Comparison of ENCODE assay signal across 8 mouse cellular contexts in the genomic region with DNA sequence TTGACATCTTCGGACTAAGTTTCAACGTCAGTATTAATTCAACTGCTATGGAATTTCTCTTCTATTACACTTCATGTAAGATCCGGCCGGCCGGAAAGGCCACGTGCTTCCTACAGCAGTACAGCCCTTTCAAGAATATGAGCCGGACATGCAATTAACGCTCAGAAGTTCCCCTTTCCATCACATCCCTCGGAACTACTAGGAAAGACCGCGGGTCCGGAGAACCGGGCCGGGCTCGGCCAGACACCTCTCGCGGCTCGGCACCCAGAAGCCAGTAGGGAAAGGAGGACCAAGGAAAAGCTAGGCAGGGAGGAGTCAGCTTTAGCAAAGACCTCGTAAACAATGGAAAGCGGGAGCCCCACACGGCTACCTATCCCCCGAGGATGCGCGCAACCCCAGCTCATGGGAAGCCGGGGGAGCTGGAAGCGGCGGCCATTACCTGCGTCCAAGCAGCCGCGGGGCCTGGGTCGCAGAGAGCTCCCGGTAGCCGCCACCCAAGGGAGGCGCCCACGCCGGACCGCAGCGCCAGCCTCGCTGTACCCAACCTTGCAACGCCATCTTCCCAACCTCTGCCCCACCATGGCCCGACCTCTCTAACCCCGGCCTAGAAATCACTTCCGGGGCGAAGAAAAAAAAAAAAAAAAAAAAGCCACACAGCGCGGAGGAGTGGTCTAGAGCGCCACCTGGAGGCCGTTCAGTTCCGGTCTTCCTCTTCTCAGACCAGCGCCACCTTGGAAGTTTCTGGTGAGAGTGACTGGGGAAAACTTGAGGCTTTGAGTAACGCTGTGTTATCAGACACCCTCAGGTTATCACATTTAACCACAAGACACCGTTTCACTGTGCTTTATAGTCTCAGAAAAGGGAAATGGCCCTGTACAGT. TPM values are rescaled to one million over a fixed set of nuclear protein-coding genes. Genes with fewer than 3 reads are reported as not detected.
DNase-seq lines count a peak whose midpoint lies in the region; ATAC-seq and TF ChIP-seq lines count a peak whose summit lies in the region.

Gene Parl, minus strand, starts transcription at position 618 of the 880 bp plus-strand sequence.

- H3K4me1 ChIP-seq in MEL (ENCODE audit: control insufficient read depth in 1 of 2, insufficient read depth in 2 of 2, low read length in 2 of 2): peaks cover 0 to 15% of the 10 kb centered on the region in 2 experiments; a peak in 3 of 4 replicates
- H3K4me1 ChIP-seq in cerebellum, adult 2 months (ENCODE audit: control insufficient read depth, insufficient read depth, low read length): peaks cover 3% of the 10 kb centered on the region; the same call in 1 of the 2 replicates
- peaks cover 12% of the 10 kb centered on the region; the same call in 1 of the 2 replicates for H3K4me1 ChIP-seq in forebrain, postnatal 0 days (ENCODE audit: insufficient read depth)
- H3K4me1 ChIP-seq in lung, embryonic 16.5 days (replicated peaks; ENCODE audit: control insufficient read depth, insufficient read depth, low read length): peaks cover 11% of the 10 kb centered on the region

- under 1% methylated on average over 52 of the region's 52 CpGs for WGBS in cerebellum, adult 2 months
- 1% methylated on average over 52 of the region's 52 CpGs for WGBS in forebrain, postnatal 0 days
- under 1% methylated on average over 43 of the region's 52 CpGs for WGBS in lung, embryonic 16.5 days

- TF ChIP-seq RAD21 in MEL (IDR thresholded peaks at IDR 0.05; ENCODE audit: low read depth, low read length): peak; percentile 81

- H3K9me3 ChIP-seq in MEL (replicated peaks; ENCODE audit: insufficient read depth, low read length): no peaks in the 10 kb centered on the region
- no peaks in the 10 kb centered on the region for H3K9me3 ChIP-seq in forebrain, postnatal 0 days (ENCODE audit: low read length)
- H3K9me3 ChIP-seq in lung, embryonic 16.5 days (ENCODE audit: control insufficient read depth, low read length): no peaks in the 10 kb centered on the region

- peak within 1 kb of the TSS; percentile 92 for H3K9ac ChIP-seq in MEL (ENCODE audit: control insufficient read depth, low read depth, low read length, poor library complexity, severe bottlenecking)
- H3K9ac ChIP-seq in forebrain, postnatal 0 days: peak within 1 kb of the TSS; percentile 67
- peak within 1 kb of the TSS; percentile 85 for H3K9ac ChIP-seq in lung, embryonic 16.5 days (ENCODE audit: low read length)

- peak; percentile 95 for ATAC-seq in forebrain, postnatal 0 days
- ATAC-seq in lung, embryonic 16.5 days (ENCODE audit: low read depth): peak; percentile 84

- peak; percentile 52 to 78; a peak in 3 of 4 replicates for TF ChIP-seq POLR2A in MEL (IDR thresholded peaks at IDR 0.05; ENCODE audit: control insufficient read depth in 1 of 2, insufficient read depth in 1 of 2, low read depth in 1 of 2, low read length in 2 of 2, poor library complexity in 1 of 2)
- peak; percentile 62; the same call in 1 of the 2 replicates for TF ChIP-seq POLR2A in cerebellum, adult 2 months (IDR thresholded peaks at IDR 0.05; ENCODE audit: borderline replicate concordance, insufficient read depth, low read length)

- H3K36me3 ChIP-seq in MEL (ENCODE audit: control insufficient read depth in 1 of 2, insufficient read depth in 2 of 2, low read length in 2 of 2): peaks cover 0 to 22% of the 10 kb centered on the region in 2 experiments; a peak in 2 of 4 replicates
- peaks cover 7% of the 10 kb centered on the region; the same call in 1 of the 2 replicates for H3K36me3 ChIP-seq in forebrain, postnatal 0 days (ENCODE audit: insufficient read depth)
- H3K36me3 ChIP-seq in lung, embryonic 16.5 days (ENCODE audit: control insufficient read depth, insufficient read depth, low read length): peaks cover 2% of the 10 kb centered on the region

- peak; percentile 96 to 98 for TF ChIP-seq EP300 in MEL (IDR thresholded peaks at IDR 0.05; ENCODE audit: low read depth in 1 of 2, low read length in 2 of 2)

- peak within 1 kb of the TSS; percentile 88 to 94 for H3K4me3 ChIP-seq in MEL (ENCODE audit: control insufficient read depth in 1 of 2, insufficient read depth in 1 of 2, low read depth in 2 of 2, low read length in 2 of 2)
- H3K4me3 ChIP-seq in cerebellum, adult 2 months (replicated peaks; ENCODE audit: insufficient read depth, low read depth, low read length): peak within 1 kb of the TSS; percentile 84
- H3K4me3 ChIP-seq in forebrain, postnatal 0 days (ENCODE audit: low read depth, low read length): peak within 1 kb of the TSS; percentile 91
- H3K4me3 ChIP-seq in lung, embryonic 16.5 days (ENCODE audit: low read length): peak within 1 kb of the TSS; percentile 91

- no peaks in the 10 kb centered on the region for H3K27me3 ChIP-seq in MEL (ENCODE audit: control insufficient read depth in 1 of 2, insufficient read depth in 2 of 2, low read length in 2 of 2)
- H3K27me3 ChIP-seq in cerebellum, adult 2 months (ENCODE audit: control insufficient read depth, insufficient read depth, low read length): no peaks in the 10 kb centered on the region
- no peaks in the 10 kb centered on the region for H3K27me3 ChIP-seq in forebrain, postnatal 0 days (ENCODE audit: insufficient read depth, low read length)
- H3K27me3 ChIP-seq in lung, embryonic 16.5 days (ENCODE audit: control insufficient read depth, insufficient read depth, low read depth, low read length): no peaks in the 10 kb centered on the region

- H3K27ac ChIP-seq in MEL (ENCODE audit: control insufficient read depth, low read depth, low read length): peak within 1 kb of the TSS; percentile 63
- peak within 1 kb of the TSS; percentile 58 for H3K27ac ChIP-seq in cerebellum, adult 2 months (ENCODE audit: insufficient read depth, low read length)
- peak within 1 kb of the TSS; percentile 60; the same call in 1 of the 2 replicates for H3K27ac ChIP-seq in forebrain, postnatal 0 days (ENCODE audit: low read depth, low read length)
- H3K27ac ChIP-seq in lung, embryonic 16.5 days (ENCODE audit: low read length): peak within 1 kb of the TSS; percentile 50

- peak in 2 of 3 experiments; percentile 68 to 92; a peak in 5 of 6 replicates for TF ChIP-seq CTCF in MEL (IDR thresholded peaks at IDR 0.05 in 2 of 3, conservative IDR thresholded peaks at IDR 0.05 in 1 of 3; ENCODE audit: control insufficient read depth in 1 of 3, insufficient read depth in 1 of 3, low read depth in 2 of 3, low read length in 3 of 3, poor library complexity in 1 of 3, severe bottlenecking in 1 of 3)
- peak; percentile 87 for TF ChIP-seq CTCF in cerebellum, adult 2 months (IDR thresholded peaks at IDR 0.05; ENCODE audit: borderline replicate concordance, insufficient read depth, low read depth, low read length)
- peak; percentile 96 for TF ChIP-seq CTCF in forebrain, postnatal 0 days (IDR thresholded peaks at IDR 0.05; ENCODE audit: low read depth)

- H3K79me2 ChIP-seq in MEL (ENCODE audit: control insufficient read depth, insufficient read depth, low read length, poor library complexity): peaks cover 25% of the 10 kb centered on the region

- peak within 1 kb of the TSS; percentile 71 for H3K4me2 ChIP-seq in forebrain, postnatal 0 days (ENCODE audit: low read depth)
- H3K4me2 ChIP-seq in lung, embryonic 16.5 days (ENCODE audit: low read depth, low read length): peak within 1 kb of the TSS; percentile 78

- DNase-seq in MEL (ENCODE audit: low read depth, low spot score): peak; percentile 98
- peak; percentile 75 to 82 for DNase-seq in cerebellum, adult 2 months
- DNase-seq in forebrain, postnatal 0 days: peak; percentile 91
- peak; percentile 88 for DNase-seq in heart, postnatal 4 days
- DNase-seq in layer of hippocampus, adult 8-10 months (ENCODE audit: low spot score in 2 of 2): peak; percentile 40 to 71
- DNase-seq in ovary, postnatal 10 days (ENCODE audit: low spot score): peak; percentile 45
- peak; percentile 57 to 88 for DNase-seq in thymus, postnatal 10 days (ENCODE audit: low spot score in 2 of 2)

TF ChIP-seq in MEL, 35 proteins besides CTCF, POLR2A, EP300 and RAD21 (continues in another document):
- TF ChIP-seq ZC3H11A (IDR thresholded peaks at IDR 0.05; ENCODE audit: low read depth, low read length) (peak; percentile 80), BHLHE40 (IDR thresholded peaks at IDR 0.05; ENCODE audit: borderline replicate concordance, low read depth, low read length) (peak; percentile 71; the same call in 1 of the 2 replicates), NELFE (IDR thresholded peaks at IDR 0.05; ENCODE audit: low read depth, low read length) (peak; percentile 74), TAL1 (IDR thresholded peaks at IDR 0.05; ENCODE audit: low read length) (peak; percentile 96), ZMIZ1 (IDR thresholded peaks at IDR 0.05; ENCODE audit: low read depth, low read length) (no peak), POLR2AphosphoS2 (IDR thresholded peaks at IDR 0.05; ENCODE audit: low read length) (peak; percentile 59; the same call in 1 of the 2 replicates), GABPA (IDR thresholded peaks at IDR 0.05; ENCODE audit: low read depth, low read length) (peak; percentile 63; the same call in 1 of the 2 replicates), MAX (IDR thresholded peaks at IDR 0.05; ENCODE audit: low read length) (peak; percentile 95), TCF12 (IDR thresholded peaks at IDR 0.05; ENCODE audit: low read depth, low read length) (peak; percentile 97), ZNF384 (IDR thresholded peaks at IDR 0.05; ENCODE audit: low read depth, low read length) (peak; percentile 100), ETS1 (IDR thresholded peaks at IDR 0.05; ENCODE audit: low read depth, low read length) (peak; percentile 83), KAT2A (conservative IDR thresholded peaks at IDR 0.05; ENCODE audit: low read depth, low read length) (peak; percentile 72), RCOR1 (IDR thresholded peaks at IDR 0.05; ENCODE audit: low read depth, low read length) (peak; percentile 100), ZKSCAN1 (IDR thresholded peaks at IDR 0.05; ENCODE audit: low read depth, low read length) (peak; percentile 89; the same call in 1 of the 2 replicates), POLR2AphosphoS5 (IDR thresholded peaks at IDR 0.05; ENCODE audit: borderline replicate concordance, low read depth, low read length) (no peak), USF1 (IDR thresholded peaks at IDR 0.05; ENCODE audit: low read depth, low read length) (peak; percentile 65; the same call in 1 of the 2 replicates), UBTF (IDR thresholded peaks at IDR 0.05; ENCODE audit: borderline replicate concordance, insufficient read depth, low read depth, low read length) (no peak)

RNA-seq across cellular contexts. Expression of gene Parl, which starts in this region (rescaled TPM):
- total RNA-seq in MEL (2012; rRNA removed): 65.7 and 79.2 TPM in 2 replicates
- 100 to 1,000 TPM; 126 to 241 TPM for polyA plus RNA-seq in MEL (2012; ENCODE audit: insufficient read depth in 1 of 2, insufficient read length in 2 of 2, low read depth in 1 of 2, low replicate concordance in 2 of 2, missing spikeins in 1 of 2)
- polyA plus RNA-seq in cerebellum, adult 2 months (2012; rRNA removed): 71.2 and 76.3 TPM in 2 replicates
- total RNA-seq in forebrain, postnatal 0 days (2014; rRNA removed): 32.7 and 39.2 TPM in 2 replicates
- 90.9 and 91.2 TPM in 2 replicates for polyA plus RNA-seq in forebrain, postnatal 0 days (2015; fragmentation: Nextera tagmentation; extraction: Ambion mirVana)
- 100 to 1,000 TPM; 102 to 112 TPM for total RNA-seq in heart, postnatal 4 days (2021)
- 10 to 100 TPM; 52.2 to 73.7 (median 58.0) TPM for total RNA-seq in layer of hippocampus, adult 8-10 months (2022)
- polyA plus RNA-seq in lung, embryonic 16.5 days (2015; fragmentation: Nextera tagmentation; extraction: Ambion mirVana): 74.8 and 76.6 TPM in 2 replicates

Comparison
In these comparisons a context has a peak if more than half of its experiments do, and no peak if none do; other contexts are left out.
1. Peak in every context shown above with its lines: DNase-seq, ATAC-seq, H3K4me3 ChIP-seq and H3K27ac ChIP-seq.
2. DNase-seq: peak in every context shown above with its lines; median percentile 98 in MEL; 91 in forebrain, postnatal 0 days; 88 in heart, postnatal 4 days; 78 in cerebellum, adult 2 months; 72 in thymus, postnatal 10 days; 56 in layer of hippocampus, adult 8-10 months; 45 in ovary, postnatal 10 days.